Mouse (Mus musculus): Measurements from ENCODE around the gene Golm1. TPM values are rescaled to one million over a fixed set of nuclear protein-coding genes. Genes with fewer than 3 reads are reported as not detected.

Golm1 gene
- polyA plus RNA-seq, 1 experiment from 2014 or later, result 23.0 TPM

GRCm38 (mm10) chr13:59674215-59674614 is 1.4 kb downstream of the Golm1 start:
- H3K4me2 ChIP-seq, result peak overlapping the region; percentile 76
- no peaks in the 10 kb centered on the region for H3K9me3 ChIP-seq
- ATAC-seq (ENCODE audit: low FRiP score, low read depth), result no peak
- H3K27me3 ChIP-seq, result no peaks in the 10 kb centered on the region
- H3K4me1 ChIP-seq (replicated peaks), result peaks cover 26% of the 10 kb centered on the region
- 2% methylated on average over 3 of the region's 3 CpGs for WGBS
- H3K27ac ChIP-seq (replicated peaks), result peak overlapping the region; percentile 45; the same call in 1 of the 2 replicates
- peak overlapping the region; percentile 25; the same call in 1 of the 2 replicates for H3K9ac ChIP-seq
- peak overlapping the region; percentile 72 for H3K4me3 ChIP-seq
- H3K36me3 ChIP-seq, result no peaks in the 10 kb centered on the region

DNA sequence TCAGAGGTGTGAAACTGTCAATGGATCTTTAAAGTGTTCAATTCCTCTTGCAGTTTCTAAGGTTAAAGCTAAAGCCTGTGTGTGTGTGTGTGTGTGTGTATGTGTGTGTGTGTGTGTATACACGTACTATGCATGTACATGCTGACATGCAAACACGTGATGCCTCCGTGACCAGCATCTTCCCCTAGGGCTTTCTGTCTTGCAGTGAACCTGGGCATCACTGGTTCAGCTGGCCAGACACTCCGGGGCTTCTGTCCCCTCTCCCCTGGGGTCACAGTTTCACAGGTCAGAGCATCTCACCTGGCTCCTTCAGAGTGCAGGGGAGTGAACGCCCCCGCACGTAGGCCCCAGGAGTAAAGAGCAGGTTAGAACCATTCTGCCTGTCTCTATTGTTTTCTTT is 2.0 kb downstream of the Golm1 start:
- 0 out of 2 replicates have a peak overlapping the region, but pooled peaks have one; percentile 7 for H3K4me3 ChIP-seq
- H3K4me2 ChIP-seq, result peak overlapping the region; percentile 76
- H3K4me1 ChIP-seq (replicated peaks), result peaks cover 26% of the 10 kb centered on the region
- no peaks in the 10 kb centered on the region for H3K9me3 ChIP-seq
- H3K27ac ChIP-seq (replicated peaks), result no peak overlapping the region
- H3K36me3 ChIP-seq, result no peaks in the 10 kb centered on the region
- H3K27me3 ChIP-seq, result no peaks in the 10 kb centered on the region
- H3K9ac ChIP-seq, result no peak overlapping the region
- no peak for ATAC-seq (ENCODE audit: low FRiP score, low read depth)
- 15% methylated on average over 7 of the region's 7 CpGs for WGBS

DNA sequence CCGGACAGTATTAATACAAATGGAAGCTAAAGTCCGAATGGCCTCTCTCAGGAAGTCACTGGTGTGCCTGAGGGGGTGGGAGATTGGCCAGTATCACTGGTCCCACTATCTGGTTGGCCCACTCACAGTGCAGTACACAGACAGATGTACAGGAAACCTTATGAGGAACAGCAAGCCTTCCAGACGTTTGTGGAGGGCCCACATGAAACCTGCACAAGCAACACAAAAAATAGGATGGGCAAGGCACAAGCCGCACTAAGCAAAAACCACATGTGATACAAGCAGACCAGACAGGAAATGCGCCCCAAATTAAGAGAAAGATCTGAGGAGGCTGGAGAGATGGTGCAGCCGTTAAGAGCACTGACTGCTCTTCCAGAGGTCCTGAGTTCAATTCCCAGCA is 3.4 kb downstream of the Golm1 start:
- Histone ChIP-seq H3K27ac (replicated peaks) (no peak overlapping the region), H3K4me1 (replicated peaks) (peaks cover 26% of the 10 kb centered on the region), H3K27me3 (no peaks in the 10 kb centered on the region), H3K9me3 (no peaks in the 10 kb centered on the region), H3K9ac (no peak overlapping the region), H3K4me3 (no peak overlapping the region), H3K4me2 (no peak overlapping the region), H3K36me3 (no peaks in the 10 kb centered on the region)
- 63% methylated on average over 6 of the region's 6 CpGs for WGBS
- ATAC-seq (ENCODE audit: low FRiP score, low read depth), result no peak

DNA sequence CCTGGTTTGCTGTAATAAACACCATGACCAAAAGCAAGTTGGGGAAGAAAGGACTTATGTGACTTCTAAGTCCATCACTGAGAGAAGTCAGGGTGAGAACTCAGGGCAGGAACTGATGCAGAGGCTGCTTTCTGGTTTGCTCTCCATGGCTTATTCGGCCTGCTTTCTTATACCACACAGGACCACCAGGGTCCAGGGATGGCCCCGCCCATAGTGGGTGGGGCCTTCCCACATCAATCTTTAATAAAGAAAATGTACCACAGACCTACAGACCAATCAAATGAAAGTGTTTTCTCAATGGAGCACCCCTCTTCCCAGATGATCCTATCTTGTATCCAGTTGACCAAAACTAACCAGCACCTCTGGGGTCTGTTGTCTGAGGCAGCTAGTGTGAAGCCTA is 4.1 kb downstream of the Golm1 start:
- no peak overlapping the region for H3K4me2 ChIP-seq
- H3K9me3 ChIP-seq, result no peaks in the 10 kb centered on the region
- H3K9ac ChIP-seq, result no peak overlapping the region
- WGBS, result 53% methylated on average over 2 of the region's 2 CpGs
- no peak for ATAC-seq (ENCODE audit: low FRiP score, low read depth)
- no peaks in the 10 kb centered on the region for H3K27me3 ChIP-seq
- H3K27ac ChIP-seq (replicated peaks), result no peak overlapping the region
- no peaks in the 10 kb centered on the region for H3K36me3 ChIP-seq
- H3K4me1 ChIP-seq (replicated peaks), result peaks cover 26% of the 10 kb centered on the region
- no peak overlapping the region for H3K4me3 ChIP-seq

DNA sequence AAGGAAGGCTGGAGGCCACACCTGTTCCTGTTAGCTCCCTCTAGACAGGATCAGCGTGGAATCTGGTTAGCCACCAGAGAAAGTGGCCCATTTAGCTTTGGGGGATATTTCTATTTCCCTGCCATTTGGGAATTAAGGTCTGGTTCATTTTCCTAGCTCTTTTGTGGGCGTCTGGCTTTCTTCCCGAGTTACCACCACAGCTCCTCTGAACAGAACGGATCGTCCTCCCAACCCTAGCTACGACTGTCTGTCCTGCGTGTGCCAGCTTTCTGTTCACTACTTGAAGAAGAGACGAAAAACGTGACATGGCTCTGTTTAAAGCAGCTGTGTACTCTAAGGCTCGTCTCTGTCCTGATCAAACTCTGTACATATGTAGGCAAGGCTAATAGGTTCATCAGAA is 5.7 kb downstream of the Golm1 start:
- peaks cover 25% of the 10 kb centered on the region for H3K4me1 ChIP-seq (replicated peaks)
- no peak overlapping the region for H3K9ac ChIP-seq
- no peak overlapping the region for H3K4me2 ChIP-seq
- H3K27me3 ChIP-seq, result no peaks in the 10 kb centered on the region
- 72% methylated on average over 10 of the region's 10 CpGs for WGBS
- no peaks in the 10 kb centered on the region for H3K36me3 ChIP-seq
- no peaks in the 10 kb centered on the region for H3K9me3 ChIP-seq
- H3K4me3 ChIP-seq, result no peak overlapping the region
- no peak for ATAC-seq (ENCODE audit: low FRiP score, low read depth)
- H3K27ac ChIP-seq (replicated peaks), result no peak overlapping the region

DNA sequence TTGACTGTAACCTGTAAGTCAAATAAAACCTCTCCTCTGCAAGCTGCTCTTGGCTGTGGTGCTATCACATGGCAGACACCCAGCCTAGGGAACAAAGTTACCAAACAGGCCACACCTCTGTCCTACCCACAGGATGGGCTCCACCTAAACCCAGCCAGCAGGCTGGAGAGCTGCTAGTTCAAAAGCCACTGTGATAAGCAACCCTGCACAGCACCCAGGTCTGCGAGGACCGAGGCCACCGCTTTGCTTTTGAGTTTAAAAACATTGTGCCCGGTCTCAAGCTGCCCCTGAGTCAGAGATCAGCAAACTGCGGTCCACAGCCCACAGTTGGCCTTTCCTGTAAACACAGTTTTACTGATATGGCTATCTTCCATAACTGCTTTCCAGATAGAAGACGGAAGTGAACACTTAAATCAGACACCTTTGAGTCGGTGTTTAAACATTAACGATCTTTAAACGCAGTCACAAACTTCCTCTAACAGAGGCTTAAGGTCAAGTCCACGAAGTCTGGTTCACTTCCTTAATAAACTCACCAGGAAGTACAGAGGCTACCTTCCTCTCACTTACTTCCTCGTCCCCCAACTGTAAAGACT is 7.0 kb downstream of the Golm1 start:
- no peak overlapping the region; the same call in 1 of the 2 replicates for H3K27ac ChIP-seq (replicated peaks)
- peaks cover 12% of the 10 kb centered on the region for H3K4me1 ChIP-seq (replicated peaks)
- H3K9me3 ChIP-seq, result no peaks in the 10 kb centered on the region
- H3K9ac ChIP-seq, result no peak overlapping the region
- no peak overlapping the region for H3K4me3 ChIP-seq
- H3K27me3 ChIP-seq, result no peaks in the 10 kb centered on the region
- H3K36me3 ChIP-seq, result 0 out of 2 replicates have a peak, but pooled peaks cover 1% of the 10 kb centered on the region
- ATAC-seq (ENCODE audit: low FRiP score, low read depth), result no peak
- WGBS, result 85% methylated on average over 11 of the region's 11 CpGs
- no peak overlapping the region for H3K4me2 ChIP-seq

DNA sequence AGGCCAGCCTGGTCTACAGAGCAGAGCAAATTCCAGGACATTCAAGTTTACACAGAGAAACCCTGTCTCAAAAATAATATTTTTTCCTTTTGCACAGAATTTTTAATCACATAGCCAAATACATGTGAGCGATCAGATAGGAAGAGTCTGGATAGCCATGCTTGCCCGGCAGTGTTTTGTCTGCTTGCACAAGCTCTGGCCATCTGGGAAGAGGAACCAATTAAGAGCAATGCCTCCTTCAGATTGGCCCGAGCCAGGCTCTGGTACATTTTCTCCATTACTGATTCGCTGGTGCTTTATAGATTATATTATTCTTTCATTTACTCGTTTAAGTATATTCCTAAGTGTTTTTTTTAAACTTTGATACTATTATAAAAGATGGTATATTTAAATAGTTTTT is 7.8 kb downstream of the Golm1 start:
- Histone ChIP-seq H3K4me2 (no peak overlapping the region), H3K27me3 (no peaks in the 10 kb centered on the region), H3K9ac (no peak overlapping the region), H3K36me3 (0 out of 2 replicates have a peak, but pooled peaks cover 3% of the 10 kb centered on the region), H3K9me3 (no peaks in the 10 kb centered on the region), H3K4me1 (replicated peaks) (peaks cover 7% of the 10 kb centered on the region), H3K27ac (replicated peaks) (no peak overlapping the region), H3K4me3 (no peak overlapping the region)
- 77% methylated on average over 5 of the region's 5 CpGs for WGBS
- no peak for ATAC-seq (ENCODE audit: low FRiP score, low read depth)

GRCm38 (mm10) chr13:59663939-59664712 is 11.5 kb downstream of the Golm1 start:
- no peaks in the 10 kb centered on the region for H3K4me1 ChIP-seq (replicated peaks)
- H3K4me3 ChIP-seq, result no peak overlapping the region
- 92% methylated on average over 19 of the region's 19 CpGs for WGBS
- H3K9ac ChIP-seq, result no peak overlapping the region
- no peak overlapping the region for H3K27ac ChIP-seq (replicated peaks)
- no peak overlapping the region for H3K4me2 ChIP-seq
- H3K27me3 ChIP-seq, result no peaks in the 10 kb centered on the region
- 0 out of 2 replicates have a peak, but pooled peaks cover 3% of the 10 kb centered on the region for H3K36me3 ChIP-seq
- ATAC-seq (ENCODE audit: low FRiP score, low read depth), result no peak
- no peaks in the 10 kb centered on the region for H3K9me3 ChIP-seq

- 98% methylated on average over 12 of the region's 12 CpGs for WGBS
- H3K36me3 ChIP-seq, result 0 out of 2 replicates have a peak, but pooled peaks cover 3% of the 10 kb centered on the region
- no peak overlapping the region for H3K4me2 ChIP-seq
- no peak overlapping the region for H3K9ac ChIP-seq
- no peaks in the 10 kb centered on the region for H3K9me3 ChIP-seq
- no peak overlapping the region for H3K4me3 ChIP-seq
- no peaks in the 10 kb centered on the region for H3K27me3 ChIP-seq
- peaks cover 1% of the 10 kb centered on the region; the same call in 1 of the 2 replicates for H3K4me1 ChIP-seq (replicated peaks)
- ATAC-seq (ENCODE audit: low FRiP score, low read depth), result no peak
- no peak overlapping the region for H3K27ac ChIP-seq (replicated peaks)
These were observed 13.6 kb downstream of the Golm1 start for GRCm38 (mm10) chr13:59661966-59662365.

DNA sequence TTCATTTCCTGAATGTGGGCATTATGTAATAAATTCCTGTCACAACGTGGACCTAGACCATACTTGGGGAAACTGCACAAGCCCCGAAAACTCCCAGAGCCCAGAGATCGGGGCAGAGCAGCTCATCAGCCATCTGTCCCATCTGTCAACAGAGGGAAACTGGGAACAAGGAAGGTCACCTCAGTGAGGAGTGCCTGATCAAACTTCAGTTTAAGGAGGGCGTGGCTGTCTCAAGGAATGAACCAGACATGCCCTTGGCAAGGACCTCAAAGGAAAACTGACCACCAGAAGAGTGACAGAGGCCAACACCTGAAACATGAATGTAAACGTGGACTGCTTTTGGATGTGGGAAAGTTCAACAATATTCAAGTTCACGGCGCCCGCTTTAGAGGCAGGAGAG is 14.2 kb downstream of the Golm1 start:
- Histone ChIP-seq H3K36me3 (0 out of 2 replicates have a peak, but pooled peaks cover 3% of the 10 kb centered on the region), H3K27me3 (no peaks in the 10 kb centered on the region), H3K9me3 (no peaks in the 10 kb centered on the region), H3K4me2 (no peak overlapping the region), H3K27ac (replicated peaks) (no peak overlapping the region), H3K4me3 (no peak overlapping the region), H3K4me1 (replicated peaks) (peaks cover 6% of the 10 kb centered on the region; the same call in 1 of the 2 replicates), H3K9ac (no peak overlapping the region)
- WGBS, result 88% methylated on average over 8 of the region's 8 CpGs
- ATAC-seq (ENCODE audit: low FRiP score, low read depth), result no peak

DNA sequence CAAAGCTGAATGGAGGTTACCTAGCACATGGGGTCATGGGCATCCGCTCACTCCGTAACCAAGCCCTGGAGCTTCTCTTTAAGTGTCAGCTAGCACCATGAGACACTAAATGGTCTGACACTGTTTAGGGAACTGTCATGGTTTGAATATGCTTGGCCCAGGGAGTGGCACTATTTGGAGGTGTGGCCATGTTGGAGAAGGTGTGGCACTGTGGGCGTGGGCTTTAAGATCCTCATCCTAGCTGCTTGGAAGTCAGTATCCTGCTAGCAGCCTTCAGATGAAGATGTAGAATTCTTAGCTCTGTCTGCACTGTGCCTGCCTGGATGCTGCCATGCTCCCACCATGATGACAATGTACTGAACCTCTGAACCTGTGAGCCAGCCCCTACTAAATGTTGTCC is 15.2 kb downstream of the Golm1 start:
- 99% methylated on average over 3 of the region's 3 CpGs for WGBS
- Histone ChIP-seq H3K4me3 (no peak overlapping the region), H3K36me3 (0 out of 2 replicates have a peak, but pooled peaks cover 3% of the 10 kb centered on the region), H3K27me3 (no peaks in the 10 kb centered on the region), H3K9ac (no peak overlapping the region), H3K4me1 (replicated peaks) (peaks cover 6% of the 10 kb centered on the region), H3K4me2 (no peak overlapping the region), H3K27ac (replicated peaks) (no peak overlapping the region), H3K9me3 (no peaks in the 10 kb centered on the region)
- ATAC-seq (ENCODE audit: low FRiP score, low read depth), result no peak

GRCm38 (mm10) chr13:59657781-59658180 is 17.8 kb downstream of the Golm1 start:
- Histone ChIP-seq H3K27ac (replicated peaks) (no peak overlapping the region), H3K4me2 (no peak overlapping the region), H3K4me1 (replicated peaks) (peaks cover 13% of the 10 kb centered on the region), H3K36me3 (no peaks in the 10 kb centered on the region), H3K9ac (no peak overlapping the region), H3K9me3 (no peaks in the 10 kb centered on the region), H3K27me3 (no peaks in the 10 kb centered on the region), H3K4me3 (no peak overlapping the region)
- ATAC-seq (ENCODE audit: low FRiP score, low read depth), result no peak
- WGBS, result 71% methylated on average over 5 of the region's 5 CpGs

Data from hindbrain, embryonic 15.5 days (tissue).